Mouse (Mus musculus) liver, postnatal 0 days (tissue): Measurements from ENCODE around the gene E130308A19Rik.

Experiments
- CTCF ChIP-seq: sonication (generic); IDR thresholded peaks from 2 replicates; pipeline ENCODE4 v1.5.1; 2016; ENCODE audit warnings: antibody characterized with exemption, low read depth
- EP300 ChIP-seq: IDR thresholded peaks from 2 replicates; pipeline ENCODE4 v1.6.1; 2016; ENCODE audit warnings: antibody characterized with exemption, low read depth, mild to moderate bottlenecking

GRCm38 (mm10) chr4:59726501-59726900 is 100.5 kb downstream of the E130308A19Rik start:
- TF ChIP-seq CTCF = no peak
- TF ChIP-seq EP300 = no peak
